Mouse (Mus musculus) myocyte (in vitro differentiated cells): Measurements from ENCODE around the gene Rbm39. TPM values are rescaled to one million over a fixed set of nuclear protein-coding genes. Genes with fewer than 3 reads are reported as not detected.
"Not testable (repeated sequence)": the region's sequence is repeated elsewhere in the genome, so short reads cannot be mapped to it uniquely, and the experiment has no call there.

Experiments
- H3K27me3 ChIP-seq: one replicate; pipeline ENCODE4 v1.6.1; 2011; ENCODE audit not compliant: control insufficient read depth, insufficient read depth, insufficient read length
- H3K36me3 ChIP-seq: one replicate; pipeline ENCODE4 v1.6.1; 2011; ENCODE audit not compliant: control insufficient read depth, insufficient read depth
- H3K4me2 ChIP-seq: one replicate; pipeline ENCODE4 v1.6.1; 2011; ENCODE audit warnings: low read depth, control low read depth
- H3K4me3 ChIP-seq: one replicate; pipeline ENCODE4 v1.5.1; 2011; ENCODE audit warnings: mild to moderate bottlenecking, control low read depth, moderate library complexity
- H3K79me2 ChIP-seq: one replicate; pipeline ENCODE4 v1.6.1; 2011; ENCODE audit not compliant: control insufficient read depth, insufficient read depth
- H3ac ChIP-seq: one replicate; pipeline ENCODE4 v1.6.1; 2011; ENCODE audit not compliant: control insufficient read depth, insufficient read length
- CEBPB ChIP-seq: IDR thresholded peaks from 2 replicates; pipeline ENCODE4 v1.6.1; 2011; ENCODE audit warnings: mild to moderate bottlenecking, moderate library complexity; ENCODE audit not compliant: poor library complexity, insufficient read depth, severe bottlenecking
- E2F4 ChIP-seq: IDR thresholded peaks from one replicate; pipeline ENCODE4 v1.6.1; 2011; ENCODE audit warnings: mild to moderate bottlenecking, control low read depth, moderate library complexity; ENCODE audit not compliant: insufficient read depth
- MAX ChIP-seq: IDR thresholded peaks from one replicate; pipeline ENCODE4 v1.6.1; 2011; ENCODE audit warnings: low read depth, mild to moderate bottlenecking, control low read depth
- MYOD1 ChIP-seq, 3 experiments: IDR thresholded peaks; one replicate each; pipeline ENCODE4 v1.6.1; 2011; ENCODE audit warnings: control low read depth in 2 of 3, low read depth in 2 of 3, mild to moderate bottlenecking in 2 of 3, moderate library complexity in 1 of 3; ENCODE audit not compliant: insufficient read length in 2 of 3, control insufficient read depth in 1 of 3
- MYOG ChIP-seq, 3 experiments: IDR thresholded peaks; one replicate each; pipeline ENCODE4 v1.6.1; 2011; ENCODE audit warnings: control low read depth in 2 of 3, low read depth in 2 of 3, mild to moderate bottlenecking in 2 of 3; ENCODE audit not compliant: insufficient read length in 2 of 3, control insufficient read depth in 1 of 3, insufficient read depth in 1 of 3
- POLR2A ChIP-seq: IDR thresholded peaks from one replicate; pipeline ENCODE4 v1.6.1; 2011; ENCODE audit warnings: low read depth, mild to moderate bottlenecking, control low read depth, moderate library complexity; ENCODE audit not compliant: insufficient read length
- POLR2AphosphoS2 ChIP-seq: IDR thresholded peaks from one replicate; pipeline ENCODE4 v1.6.1; 2011; ENCODE audit warnings: low read depth, control low read depth; ENCODE audit not compliant: insufficient read length
- REST ChIP-seq: IDR thresholded peaks from one replicate; pipeline ENCODE4 v1.6.1; 2011; ENCODE audit warnings: mild to moderate bottlenecking, control low read depth, moderate library complexity; ENCODE audit not compliant: insufficient read depth, insufficient read length
- SRF ChIP-seq: IDR thresholded peaks from one replicate; pipeline ENCODE4 v1.6.1; 2011; ENCODE audit warnings: low read depth; ENCODE audit not compliant: control insufficient read depth, insufficient read length
- TCF12 ChIP-seq: IDR thresholded peaks from one replicate; pipeline ENCODE4 v1.6.1; 2011; ENCODE audit warnings: mild to moderate bottlenecking, control low read depth; ENCODE audit not compliant: poor library complexity, insufficient read depth, severe bottlenecking
- TCF3 ChIP-seq: IDR thresholded peaks from one replicate; pipeline ENCODE4 v1.6.1; 2011; ENCODE audit warnings: low read depth, control low read depth; ENCODE audit not compliant: insufficient read length
- USF1 ChIP-seq: IDR thresholded peaks from one replicate; pipeline ENCODE4 v1.6.1; 2011; ENCODE audit warnings: low read depth, mild to moderate bottlenecking, control low read depth, moderate library complexity
- polyA plus RNA-seq: library from polyadenylated mRNA; unstranded; fragments of >200 nt; fragmentation: generic; extraction: Trizol; gene quantifications from one replicate; pipeline ENCODE4 v1.2.1, GENCODE M21; 2012; ENCODE audit warnings: missing spikeins

The Rbm39 gene
- polyA plus RNA-seq, 1 experiment, result 53.7 TPM

- H3K4me3 ChIP-seq, result no peak overlapping the region
- TF ChIP-seq E2F4, result no peak
- no peak for TF ChIP-seq SRF
- TF ChIP-seq MYOD1 (IDR thresholded peaks at IDR 0.05; ENCODE audit: control insufficient read depth in 1 of 3, insufficient read length in 2 of 3, low read depth in 2 of 3), result no peak
- TF ChIP-seq TCF3, result no peak
- TF ChIP-seq MAX, result no peak
- TF ChIP-seq TCF12, result no peak
- TF ChIP-seq REST, result no peak
- no peak for TF ChIP-seq USF1
- no peak for TF ChIP-seq CEBPB
- TF ChIP-seq POLR2AphosphoS2, result no peak
- no peak for TF ChIP-seq POLR2A
- TF ChIP-seq MYOG (IDR thresholded peaks at IDR 0.05; ENCODE audit: control insufficient read depth in 1 of 3, insufficient read depth in 1 of 3, insufficient read length in 2 of 3, low read depth in 2 of 3), result no peak
- H3K79me2 ChIP-seq, result no peaks in the 10 kb centered on the region
- H3K36me3 ChIP-seq, result no peaks in the 10 kb centered on the region
- H3K4me2 ChIP-seq, result no peak overlapping the region
- no peak overlapping the region for H3ac ChIP-seq
- no peaks in the 10 kb centered on the region for H3K27me3 ChIP-seq
Measured at GRCm38 (mm10) chr2:156191540-156191939, 11.5 kb upstream of the Rbm39 start.

- no peak overlapping the region for H3K4me2 ChIP-seq
- no peaks in the 10 kb centered on the region for H3K36me3 ChIP-seq
- H3ac ChIP-seq, result no peak overlapping the region
- no peaks in the 10 kb centered on the region for H3K79me2 ChIP-seq
- H3K27me3 ChIP-seq, result no peaks in the 10 kb centered on the region
- no peak overlapping the region for H3K4me3 ChIP-seq
- TF ChIP-seq MYOD1 (IDR thresholded peaks at IDR 0.05; ENCODE audit: control insufficient read depth in 1 of 3, insufficient read length in 2 of 3, low read depth in 2 of 3), result no peak
- TF ChIP-seq E2F4, result no peak
- TF ChIP-seq MAX, result no peak
- no peak for TF ChIP-seq TCF12
- no peak for TF ChIP-seq REST
- no peak for TF ChIP-seq USF1
- TF ChIP-seq POLR2A, result no peak
- TF ChIP-seq SRF, result no peak
- TF ChIP-seq POLR2AphosphoS2, result no peak
- no peak for TF ChIP-seq CEBPB
- no peak for TF ChIP-seq MYOG (IDR thresholded peaks at IDR 0.05; ENCODE audit: control insufficient read depth in 1 of 3, insufficient read depth in 1 of 3, insufficient read length in 2 of 3, low read depth in 2 of 3)
- no peak for TF ChIP-seq TCF3
Measured at GRCm38 (mm10) chr2:156190004-156190896, 10.2 kb upstream of the Rbm39 start.

- H3K4me2 ChIP-seq, H3ac ChIP-seq, H3K36me3 ChIP-seq, H3K4me3 ChIP-seq, H3K79me2 ChIP-seq, H3K27me3 ChIP-seq: not testable (repeated sequence)
Measured at GRCm38 (mm10) chr2:156189241-156189640, 9.2 kb upstream of the Rbm39 start.

GRCm38 (mm10) chr2:156181592-156181991 is 1.6 kb upstream of the Rbm39 start:
- Histone ChIP-seq H3K27me3 (no peaks in the 10 kb centered on the region), H3K4me2 (peak overlapping the region; percentile 96), H3K79me2 (peaks cover 41% of the 10 kb centered on the region), H3ac (no peak overlapping the region), H3K36me3 (peaks cover 24% of the 10 kb centered on the region), H3K4me3 (peak overlapping the region; percentile 97)
- no peak for TF ChIP-seq TCF3
- TF ChIP-seq MYOD1 (IDR thresholded peaks at IDR 0.05; ENCODE audit: control insufficient read depth in 1 of 3, insufficient read length in 2 of 3, low read depth in 2 of 3), result no peak
- no peak for TF ChIP-seq POLR2A
- no peak for TF ChIP-seq TCF12
- no peak for TF ChIP-seq MAX

- no peak for TF ChIP-seq MAX
- TF ChIP-seq CEBPB, result no peak
- TF ChIP-seq E2F4, result no peak
- TF ChIP-seq SRF, result no peak
- TF ChIP-seq POLR2A, result no peak
- TF ChIP-seq TCF12, result no peak
- TF ChIP-seq MYOD1 (IDR thresholded peaks at IDR 0.05; ENCODE audit: control insufficient read depth in 1 of 3, insufficient read length in 2 of 3, low read depth in 2 of 3), result no peak
- no peak for TF ChIP-seq TCF3
- TF ChIP-seq REST, result no peak
- no peak for TF ChIP-seq POLR2AphosphoS2
- no peak for TF ChIP-seq USF1
- TF ChIP-seq MYOG (IDR thresholded peaks at IDR 0.05; ENCODE audit: control insufficient read depth in 1 of 3, insufficient read depth in 1 of 3, insufficient read length in 2 of 3, low read depth in 2 of 3), result no peak
- H3K4me2 ChIP-seq, result peak overlapping the region; percentile 96
- H3K27me3 ChIP-seq, result no peaks in the 10 kb centered on the region
- peak overlapping the region; percentile 97 for H3K4me3 ChIP-seq
- H3K36me3 ChIP-seq, result peaks cover 29% of the 10 kb centered on the region
- H3ac ChIP-seq, result no peak overlapping the region
- H3K79me2 ChIP-seq, result peaks cover 47% of the 10 kb centered on the region
Measured at GRCm38 (mm10) chr2:156180824-156181590, 969 bp upstream of the Rbm39 start.
